Mouse (Mus musculus) lung, adult 2 months (tissue): Measurements from ENCODE around the gene Pzp. TPM values are rescaled to one million over a fixed set of nuclear protein-coding genes. Genes with fewer than 3 reads are reported as not detected.

Experiments
- DNase-seq: peaks from one replicate; pipeline ENCODE4 v3.0.0; 2022
- H3K4me1 ChIP-seq: fragments of 200-500 bp; 2 replicates; pipeline ENCODE4 v1.6.1; 2011; ENCODE audit warnings: low read length; ENCODE audit not compliant: control insufficient read depth, insufficient read depth
- H3K4me3 ChIP-seq: fragments of 200-500 bp; replicated peaks from 2 replicates; pipeline ENCODE3; 2011; ENCODE audit warnings: low read depth, mild to moderate bottlenecking, control low read depth, low read length; ENCODE audit errors: extremely low read depth
- CTCF ChIP-seq: fragments of 200-500 bp; IDR thresholded peaks from 2 replicates; pipeline ENCODE4 v1.5.1; 2011; ENCODE audit warnings: mild to moderate bottlenecking, low read length, control low read depth; ENCODE audit not compliant: insufficient read depth
- POLR2A ChIP-seq: fragments of 200-500 bp; IDR thresholded peaks from 2 replicates; pipeline ENCODE4 v1.6.1; 2011; ENCODE audit warnings: low read depth, mild to moderate bottlenecking, control low read depth, low read length, borderline replicate concordance; ENCODE audit errors: extremely low read depth
- WGBS: fragments of 180-500 bp; shearing (Covaris S2); methylation state at CpG from one replicate; pipeline ENCODE4 v1.1.7; 2018; 5-methylcytosine and 5-hydroxymethylcytosine counted together
- polyA plus RNA-seq: library from polyadenylated mRNA; depleted of rRNA; stranded (reverse); fragments of >200 nt; gene quantifications from 2 replicates; pipeline ENCODE4 v1.2.3, GENCODE M21; 2012

Pzp gene
- polyA plus RNA-seq, 1 experiment, result 0.54 TPM

GRCm38 (mm10) chr6:128528491-128528890 is 2.0 kb upstream of the Pzp start:
- DNase-seq, result no peak
- Histone ChIP-seq H3K4me1 (no peaks in the 10 kb centered on the region), H3K4me3 (no peak overlapping the region)
- 24% methylated on average over 4 of the region's 4 CpGs for WGBS
- no peak for TF ChIP-seq POLR2A

- H3K4me1 ChIP-seq, result no peaks in the 10 kb centered on the region
- no peak overlapping the region for H3K4me3 ChIP-seq
- TF ChIP-seq CTCF (no peak), POLR2A (no peak)
- DNase-seq, result no peak
- 38% methylated on average over 1 of the region's 1 CpGs for WGBS
Measured at GRCm38 (mm10) chr6:128527110-128527509, 590 bp upstream of the Pzp start.

- TF ChIP-seq POLR2A (no peak), CTCF (no peak)
- WGBS, result 83% methylated on average over 4 of the region's 4 CpGs
- H3K4me3 ChIP-seq, result no peak overlapping the region
- no peaks in the 10 kb centered on the region; the same call in 1 of the 2 replicates for H3K4me1 ChIP-seq
- DNase-seq, result no peak
Measured at GRCm38 (mm10) chr6:128525801-128526200, 719 bp downstream of the Pzp start.

GRCm38 (mm10) chr6:128523360-128523759 is 3.2 kb downstream of the Pzp start:
- 83% methylated on average over 3 of the region's 3 CpGs for WGBS
- TF ChIP-seq POLR2A, result no peak
- no peak for TF ChIP-seq CTCF
- DNase-seq, result no peak
- no peaks in the 10 kb centered on the region; the same call in 1 of the 2 replicates for H3K4me1 ChIP-seq
- H3K4me3 ChIP-seq, result no peak overlapping the region

GRCm38 (mm10) chr6:128519159-128519558 is 7.4 kb downstream of the Pzp start:
- TF ChIP-seq CTCF, result no peak
- no peak for TF ChIP-seq POLR2A
- Histone ChIP-seq H3K4me3 (no peak overlapping the region), H3K4me1 (no peaks in the 10 kb centered on the region; the same call in 1 of the 2 replicates)
- peak; percentile 14 for DNase-seq
- 76% methylated on average over 7 of the region's 7 CpGs for WGBS

GRCm38 (mm10) chr6:128505676-128506236 is 20.8 kb downstream of the Pzp start:
- WGBS, result 77% methylated on average over 2 of the region's 2 CpGs

GRCm38 (mm10) chr6:128504743-128505142 is 21.8 kb downstream of the Pzp start:
- no peak for DNase-seq
- Histone ChIP-seq H3K4me3 (no peak overlapping the region), H3K4me1 (no peaks in the 10 kb centered on the region)
- no peak for TF ChIP-seq CTCF
- TF ChIP-seq POLR2A, result no peak
- WGBS, result 71% methylated on average over 5 of the region's 5 CpGs

More at GRCm38 (mm10) chr6:128505676-128506236, 20.8 kb downstream of the Pzp start:
- H3K4me3 ChIP-seq, result no peak overlapping the region
- no peak for TF ChIP-seq POLR2A
- no peak for TF ChIP-seq CTCF
- no peak for DNase-seq
- no peaks in the 10 kb centered on the region for H3K4me1 ChIP-seq

GRCm38 (mm10) chr6:128495346-128495745 is 31.2 kb downstream of the Pzp start:
- TF ChIP-seq CTCF (no peak), POLR2A (no peak)
- DNase-seq, result no peak
- WGBS, result 62% methylated on average over 1 of the region's 1 CpGs

GRCm38 (mm10) chr6:128494646-128495331 is 31.7 kb downstream of the Pzp start:
- TF ChIP-seq CTCF (no peak), POLR2A (no peak)
- no peak overlapping the region for H3K4me3 ChIP-seq
- 50% methylated on average over 15 of the region's 15 CpGs for WGBS
- DNase-seq, result peak; percentile 44
- H3K4me1 ChIP-seq, result no peaks in the 10 kb centered on the region; the same call in 1 of the 2 replicates

More at GRCm38 (mm10) chr6:128495346-128495745, 31.2 kb downstream of the Pzp start:
- no peaks in the 10 kb centered on the region; the same call in 1 of the 2 replicates for H3K4me1 ChIP-seq
- no peak overlapping the region for H3K4me3 ChIP-seq

GRCm38 (mm10) chr6:128491916-128492315 is 34.6 kb downstream of the Pzp start:
- DNase-seq, result no peak
- H3K4me3 ChIP-seq, result no peak overlapping the region
- H3K4me1 ChIP-seq, result no peaks in the 10 kb centered on the region; the same call in 1 of the 2 replicates
- WGBS, result 85% methylated on average over 4 of the region's 4 CpGs
- no peak for TF ChIP-seq POLR2A
- no peak for TF ChIP-seq CTCF

- no peak for DNase-seq
- 95% methylated on average over 10 of the region's 10 CpGs for WGBS
Measured at GRCm38 (mm10) chr6:128490141-128490540, 36.4 kb downstream of the Pzp start.

More at GRCm38 (mm10) chr6:128490141-128490540, 36.4 kb downstream of the Pzp start:
- no peak for TF ChIP-seq POLR2A
- TF ChIP-seq CTCF, result no peak
- H3K4me1 ChIP-seq, result no peaks in the 10 kb centered on the region; the same call in 1 of the 2 replicates
- H3K4me3 ChIP-seq, result no peak overlapping the region
